Mouse (Mus musculus): ENCODE results near the gene Slc25a21. TPM values are rescaled to one million over a fixed set of nuclear protein-coding genes. Genes with fewer than 3 reads are reported as not detected.

The Slc25a21 gene
- polyA plus RNA-seq, 1 experiment = not detected

DNA sequence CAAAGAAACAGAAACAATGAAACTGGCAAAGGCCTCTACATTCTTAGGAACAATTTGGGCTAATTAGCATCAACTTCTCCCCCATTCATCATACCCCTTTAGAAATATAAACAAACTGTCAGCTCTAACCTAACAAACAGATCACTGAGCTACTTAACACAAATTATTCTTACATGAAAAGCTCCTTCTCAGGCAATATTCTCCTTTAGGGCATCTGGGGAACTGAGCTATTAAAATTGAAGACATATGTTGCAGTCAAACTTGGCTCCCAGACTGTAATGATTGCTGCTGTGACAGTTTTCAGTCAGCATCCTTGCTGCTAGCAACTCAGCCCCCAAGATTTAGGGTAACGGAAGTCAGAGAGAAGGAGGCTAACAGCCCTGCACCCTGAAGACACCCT, 58.3 kb downstream of the Slc25a21 start:
- Histone ChIP-seq H3K27ac (ENCODE audit: insufficient read depth, low read depth, low read length) (no peak overlapping the region), H3K4me3 (ENCODE audit: low read depth, low read length) (no peak overlapping the region), H3K4me1 (ENCODE audit: control insufficient read depth, insufficient read depth, insufficient read length, low read length) (no peaks in the 10 kb centered on the region), H3K27me3 (ENCODE audit: control insufficient read depth, insufficient read depth, low read length) (no peaks in the 10 kb centered on the region), H3K36me3 (ENCODE audit: control insufficient read depth, insufficient read depth, low read length) (no peaks in the 10 kb centered on the region)
- no peak for TF ChIP-seq CTCF (IDR thresholded peaks at IDR 0.05; ENCODE audit: extremely low read depth, insufficient read length, insufficient replicate concordance, low read depth, low read length)
- no peak for TF ChIP-seq POLR2A (IDR thresholded peaks at IDR 0.05; ENCODE audit: low read depth, low read length)
- 90% methylated on average over 1 of the region's 1 CpGs for WGBS

GRCm38 (mm10) chr12:57137809-57138208, 59.5 kb downstream of the Slc25a21 start:
- no peaks in the 10 kb centered on the region for H3K27me3 ChIP-seq (ENCODE audit: control insufficient read depth, insufficient read depth, low read length)
- TF ChIP-seq CTCF (IDR thresholded peaks at IDR 0.05; ENCODE audit: extremely low read depth, insufficient read length, insufficient replicate concordance, low read depth, low read length) = no peak
- no peak for TF ChIP-seq POLR2A (IDR thresholded peaks at IDR 0.05; ENCODE audit: low read depth, low read length)
- no peaks in the 10 kb centered on the region for H3K4me1 ChIP-seq (ENCODE audit: control insufficient read depth, insufficient read depth, insufficient read length, low read length)
- H3K36me3 ChIP-seq (ENCODE audit: control insufficient read depth, insufficient read depth, low read length) = no peaks in the 10 kb centered on the region
- no peak overlapping the region for H3K4me3 ChIP-seq (ENCODE audit: low read depth, low read length)
- H3K27ac ChIP-seq (ENCODE audit: insufficient read depth, low read depth, low read length) = no peak overlapping the region
- 75% methylated on average over 2 of the region's 2 CpGs for WGBS

DNA sequence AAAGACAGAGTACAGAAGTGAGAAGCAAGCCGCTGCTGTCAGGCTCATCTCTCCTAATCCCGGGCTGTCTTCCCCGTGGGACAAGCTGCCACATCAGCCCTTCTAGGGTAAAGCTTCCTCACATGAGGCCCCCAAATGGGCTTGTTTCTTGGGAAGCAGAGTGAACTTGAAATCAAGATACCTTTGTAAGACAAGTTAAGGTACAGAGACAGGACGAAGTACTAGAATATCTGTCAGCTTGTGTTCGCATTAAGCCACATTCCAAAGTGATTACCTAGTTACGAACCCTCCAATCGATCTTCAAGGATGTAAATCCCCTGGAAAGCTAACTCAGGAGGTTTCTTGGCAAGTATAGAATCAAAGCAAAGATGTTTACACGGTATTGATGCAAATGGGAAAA, 78.7 kb downstream of the Slc25a21 start:
- H3K4me1 ChIP-seq (ENCODE audit: control insufficient read depth, insufficient read depth, insufficient read length, low read length) = no peaks in the 10 kb centered on the region
- H3K4me3 ChIP-seq (ENCODE audit: low read depth, low read length) = no peak overlapping the region
- no peak overlapping the region for H3K27ac ChIP-seq (ENCODE audit: insufficient read depth, low read depth, low read length)
- no peaks in the 10 kb centered on the region for H3K36me3 ChIP-seq (ENCODE audit: control insufficient read depth, insufficient read depth, low read length)
- 40% methylated on average over 8 of the region's 8 CpGs for WGBS
- no peaks in the 10 kb centered on the region for H3K27me3 ChIP-seq (ENCODE audit: control insufficient read depth, insufficient read depth, low read length)
- TF ChIP-seq POLR2A (IDR thresholded peaks at IDR 0.05; ENCODE audit: low read depth, low read length) (no peak), CTCF (IDR thresholded peaks at IDR 0.05; ENCODE audit: extremely low read depth, insufficient read length, insufficient replicate concordance, low read depth, low read length) (no peak)

DNA sequence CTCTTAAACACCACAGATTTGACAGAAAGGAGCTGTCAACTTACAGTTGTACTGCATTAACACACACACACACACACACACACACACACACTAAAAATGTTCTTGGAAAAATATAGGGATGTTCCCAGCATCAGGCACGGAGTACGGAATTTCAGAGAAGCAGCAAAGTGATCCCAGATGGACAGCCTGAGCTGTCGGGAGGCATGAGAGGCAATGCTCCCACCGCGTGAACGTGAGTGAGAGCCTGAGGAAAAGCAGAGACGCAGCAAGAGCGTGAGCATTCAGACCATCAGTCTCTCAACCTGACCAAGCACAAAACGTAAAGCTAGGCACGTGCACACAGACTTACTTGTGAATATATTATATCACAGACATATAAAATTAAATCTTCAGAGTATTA, 81.8 kb downstream of the Slc25a21 start:
- no peak for TF ChIP-seq POLR2A (IDR thresholded peaks at IDR 0.05; ENCODE audit: low read depth, low read length)
- no peak for TF ChIP-seq CTCF (IDR thresholded peaks at IDR 0.05; ENCODE audit: extremely low read depth, insufficient read length, insufficient replicate concordance, low read depth, low read length)
- H3K36me3 ChIP-seq (ENCODE audit: control insufficient read depth, insufficient read depth, low read length) = no peaks in the 10 kb centered on the region
- H3K27ac ChIP-seq (ENCODE audit: insufficient read depth, low read depth, low read length) = no peak overlapping the region
- H3K4me1 ChIP-seq (ENCODE audit: control insufficient read depth, insufficient read depth, insufficient read length, low read length) = no peaks in the 10 kb centered on the region
- H3K27me3 ChIP-seq (ENCODE audit: control insufficient read depth, insufficient read depth, low read length) = no peaks in the 10 kb centered on the region
- 86% methylated on average over 10 of the region's 10 CpGs for WGBS
- H3K4me3 ChIP-seq (ENCODE audit: low read depth, low read length) = no peak overlapping the region

DNA sequence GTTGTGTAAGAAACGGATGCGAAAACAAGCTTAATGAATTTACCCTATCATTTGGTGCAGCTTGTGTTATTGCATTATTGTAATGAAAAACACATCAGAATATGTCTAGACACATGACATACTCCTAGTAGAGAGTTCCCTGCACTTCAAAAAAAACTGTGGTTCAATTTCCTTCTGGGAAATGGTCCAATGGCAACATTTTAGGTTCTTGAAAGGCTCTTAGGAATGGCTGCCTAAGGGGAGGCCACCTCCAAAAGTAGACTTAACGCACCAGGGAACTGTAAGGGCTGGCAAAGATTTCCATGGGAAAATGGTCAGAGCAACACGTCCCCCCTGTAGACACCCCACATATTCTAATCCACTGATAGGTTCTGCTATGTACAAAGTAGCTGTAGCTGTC, 87.9 kb downstream of the Slc25a21 start:
- no peaks in the 10 kb centered on the region for H3K36me3 ChIP-seq (ENCODE audit: control insufficient read depth, insufficient read depth, low read length)
- WGBS = 83% methylated on average over 4 of the region's 4 CpGs
- no peak overlapping the region for H3K27ac ChIP-seq (ENCODE audit: insufficient read depth, low read depth, low read length)
- H3K4me1 ChIP-seq (ENCODE audit: control insufficient read depth, insufficient read depth, insufficient read length, low read length) = no peaks in the 10 kb centered on the region
- H3K27me3 ChIP-seq (ENCODE audit: control insufficient read depth, insufficient read depth, low read length) = no peaks in the 10 kb centered on the region
- TF ChIP-seq CTCF (IDR thresholded peaks at IDR 0.05; ENCODE audit: extremely low read depth, insufficient read length, insufficient replicate concordance, low read depth, low read length) (no peak), POLR2A (IDR thresholded peaks at IDR 0.05; ENCODE audit: low read depth, low read length) (no peak)
- no peak overlapping the region for H3K4me3 ChIP-seq (ENCODE audit: low read depth, low read length)

DNA sequence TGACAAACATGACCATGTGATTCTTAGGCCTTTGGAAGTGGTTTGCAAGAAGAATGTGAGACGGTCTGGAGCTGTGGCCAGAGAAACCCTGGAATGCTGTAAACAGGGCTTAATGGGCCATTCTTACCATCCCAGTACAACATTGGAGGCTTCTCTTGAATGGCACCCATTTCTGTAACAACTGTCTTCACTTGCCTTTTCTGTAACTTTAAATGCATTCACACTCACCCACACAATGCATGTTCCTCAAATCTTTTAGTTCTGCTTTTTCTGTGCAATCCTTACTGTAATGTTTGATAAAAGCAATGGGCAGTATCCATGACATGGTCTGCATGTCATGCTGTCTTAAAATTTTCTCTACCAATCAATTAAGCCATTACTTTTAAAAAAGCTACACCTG, 95.0 kb downstream of the Slc25a21 start:
- H3K36me3 ChIP-seq (ENCODE audit: control insufficient read depth, insufficient read depth, low read length) = no peaks in the 10 kb centered on the region
- H3K4me3 ChIP-seq (ENCODE audit: low read depth, low read length) = no peak overlapping the region
- no peaks in the 10 kb centered on the region for H3K27me3 ChIP-seq (ENCODE audit: control insufficient read depth, insufficient read depth, low read length)
- TF ChIP-seq CTCF (IDR thresholded peaks at IDR 0.05; ENCODE audit: extremely low read depth, insufficient read length, insufficient replicate concordance, low read depth, low read length) = no peak
- no peak for TF ChIP-seq POLR2A (IDR thresholded peaks at IDR 0.05; ENCODE audit: low read depth, low read length)
- H3K27ac ChIP-seq (ENCODE audit: insufficient read depth, low read depth, low read length) = no peak overlapping the region
- WGBS = 72% methylated on average over 1 of the region's 1 CpGs
- H3K4me1 ChIP-seq (ENCODE audit: control insufficient read depth, insufficient read depth, insufficient read length, low read length) = no peaks in the 10 kb centered on the region

DNA sequence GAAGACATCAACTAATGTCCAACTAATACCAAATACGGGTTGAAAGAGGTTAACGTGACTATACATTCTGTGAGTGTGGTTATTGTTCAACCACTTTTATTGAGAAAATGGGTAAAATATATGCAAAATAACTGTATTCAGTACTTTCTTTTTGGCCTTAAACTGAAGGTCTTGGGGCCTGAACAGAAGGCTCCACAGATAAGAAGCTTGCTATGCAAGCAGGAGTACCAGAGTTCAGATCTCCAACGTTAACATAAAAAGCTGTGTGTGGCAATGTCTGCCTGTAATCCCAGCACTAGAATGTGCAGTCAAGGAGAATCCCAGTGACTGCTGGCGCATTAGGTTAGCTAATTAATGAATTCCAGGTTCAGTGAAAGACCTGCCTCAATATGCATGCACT, 96.7 kb downstream of the Slc25a21 start:
- Histone ChIP-seq H3K36me3 (ENCODE audit: control insufficient read depth, insufficient read depth, low read length) (no peaks in the 10 kb centered on the region), H3K4me1 (ENCODE audit: control insufficient read depth, insufficient read depth, insufficient read length, low read length) (no peaks in the 10 kb centered on the region), H3K4me3 (ENCODE audit: low read depth, low read length) (no peak overlapping the region), H3K27me3 (ENCODE audit: control insufficient read depth, insufficient read depth, low read length) (no peaks in the 10 kb centered on the region), H3K27ac (ENCODE audit: insufficient read depth, low read depth, low read length) (no peak overlapping the region)
- WGBS = 84% methylated on average over 4 of the region's 4 CpGs
- no peak for TF ChIP-seq POLR2A (IDR thresholded peaks at IDR 0.05; ENCODE audit: low read depth, low read length)
- TF ChIP-seq CTCF (IDR thresholded peaks at IDR 0.05; ENCODE audit: extremely low read depth, insufficient read length, insufficient replicate concordance, low read depth, low read length) = no peak

DNA sequence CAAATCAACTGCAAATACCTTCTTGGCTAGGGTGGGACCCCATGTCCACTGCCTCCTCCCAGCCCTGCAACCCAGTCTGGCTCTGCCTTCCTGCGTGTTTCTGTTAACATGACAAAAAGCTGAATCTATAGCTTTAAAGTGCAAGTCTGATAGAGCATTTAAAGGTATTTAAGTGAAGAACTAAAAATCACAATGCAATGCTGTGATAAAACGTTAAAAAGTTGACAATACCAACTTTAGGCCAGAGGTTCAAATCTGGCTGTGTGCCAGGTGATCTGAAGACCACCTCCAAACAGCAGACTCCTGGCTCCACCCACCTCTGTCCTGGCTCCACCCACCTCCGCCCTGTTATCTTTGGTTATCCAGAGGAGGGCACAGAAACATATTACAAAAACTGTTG, 98.2 kb downstream of the Slc25a21 start:
- no peaks in the 10 kb centered on the region for H3K4me1 ChIP-seq (ENCODE audit: control insufficient read depth, insufficient read depth, insufficient read length, low read length)
- no peak overlapping the region for H3K27ac ChIP-seq (ENCODE audit: insufficient read depth, low read depth, low read length)
- TF ChIP-seq CTCF (IDR thresholded peaks at IDR 0.05; ENCODE audit: extremely low read depth, insufficient read length, insufficient replicate concordance, low read depth, low read length) = no peak
- no peak for TF ChIP-seq POLR2A (IDR thresholded peaks at IDR 0.05; ENCODE audit: low read depth, low read length)
- no peak overlapping the region for H3K4me3 ChIP-seq (ENCODE audit: low read depth, low read length)
- WGBS = 65% methylated on average over 3 of the region's 3 CpGs
- no peaks in the 10 kb centered on the region for H3K36me3 ChIP-seq (ENCODE audit: control insufficient read depth, insufficient read depth, low read length)
- no peaks in the 10 kb centered on the region for H3K27me3 ChIP-seq (ENCODE audit: control insufficient read depth, insufficient read depth, low read length)
